Mouse (Mus musculus): ENCODE results near the gene Nup210l. TPM values are rescaled to one million over a fixed set of nuclear protein-coding genes. Genes with fewer than 3 reads are reported as not detected.
A peak's percentile ranks its signal among the peaks of the same experiment; 100 is the strongest.
"Not testable (repeated sequence)": the region's sequence is repeated elsewhere in the genome, so short reads cannot be mapped to it uniquely, and the experiment has no call there.

Gene Nup210l
- polyA plus RNA-seq, 1 experiment, result 0.47 TPM

GRCm38 (mm10) chr3:90242984-90243775 lies 139.2 kb downstream of the Nup210l start, which contains the start of gene Creb3l4:
Gene Creb3l4 (minus strand): TSS chr3:90243512.
- H3K27me3 ChIP-seq (ENCODE audit: control insufficient read depth, insufficient read depth, insufficient read length), result no peaks in the 10 kb centered on the region
- no peaks in the 10 kb centered on the region for H3K36me3 ChIP-seq (ENCODE audit: control insufficient read depth, insufficient read depth)
- peaks cover 2% of the 10 kb centered on the region for H3K79me2 ChIP-seq (ENCODE audit: control insufficient read depth, insufficient read depth)
- no peak within 1 kb of the TSS for H3K4me3 ChIP-seq (ENCODE audit: insufficient read depth, poor library complexity, severe bottlenecking)
- H3K79me3 ChIP-seq (ENCODE audit: low read depth), result no peaks in the 10 kb centered on the region
- TF ChIP-seq CTCF (IDR thresholded peaks at IDR 0.05; ENCODE audit: control insufficient read depth, insufficient read depth, insufficient read length) (no peak), MYOD1 (IDR thresholded peaks at IDR 0.05; ENCODE audit: control insufficient read depth, insufficient read length, low read depth) (no peak), USF1 (IDR thresholded peaks at IDR 0.05; ENCODE audit: low read depth) (no peak)
- H3ac ChIP-seq (ENCODE audit: control insufficient read depth, insufficient read length, low read depth), result no peak within 1 kb of the TSS

DNA sequence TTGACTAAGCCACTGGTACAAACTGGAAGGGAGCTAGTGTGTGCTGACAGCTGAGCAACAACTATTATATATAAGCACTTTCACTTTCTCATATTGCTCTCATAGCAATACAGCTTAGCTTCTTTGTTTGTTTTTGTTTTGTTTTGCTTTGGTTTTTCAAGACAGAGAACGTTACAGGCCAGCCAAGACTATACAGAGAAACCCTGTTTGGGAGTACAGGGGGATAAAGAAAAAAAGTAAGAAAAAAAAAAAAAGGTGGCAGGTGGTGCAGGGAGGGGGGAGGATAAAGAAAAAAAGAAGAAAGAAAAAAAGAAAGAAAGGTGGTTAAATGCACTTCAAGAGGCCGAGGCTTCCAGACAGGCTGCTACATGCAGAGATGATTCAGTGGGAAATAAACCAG lies 141.5 kb downstream of the Nup210l start:
- Histone ChIP-seq H3K4me3 (ENCODE audit: insufficient read depth, poor library complexity, severe bottlenecking) (no peak overlapping the region), H3K27me3 (ENCODE audit: control insufficient read depth, insufficient read depth, insufficient read length) (no peaks in the 10 kb centered on the region), H3K79me3 (ENCODE audit: low read depth) (no peaks in the 10 kb centered on the region), H3ac (ENCODE audit: control insufficient read depth, insufficient read length, low read depth) (no peak overlapping the region), H3K36me3 (ENCODE audit: control insufficient read depth, insufficient read depth) (peaks cover 4% of the 10 kb centered on the region), H3K79me2 (ENCODE audit: control insufficient read depth, insufficient read depth) (peaks cover 14% of the 10 kb centered on the region)
- no peak for TF ChIP-seq FOSL1 (IDR thresholded peaks at IDR 0.05; ENCODE audit: insufficient read depth, low read length, poor library complexity, severe bottlenecking)
- no peak for TF ChIP-seq MYOG (IDR thresholded peaks at IDR 0.05; ENCODE audit: control insufficient read depth, extremely low read depth, insufficient read length)

DNA sequence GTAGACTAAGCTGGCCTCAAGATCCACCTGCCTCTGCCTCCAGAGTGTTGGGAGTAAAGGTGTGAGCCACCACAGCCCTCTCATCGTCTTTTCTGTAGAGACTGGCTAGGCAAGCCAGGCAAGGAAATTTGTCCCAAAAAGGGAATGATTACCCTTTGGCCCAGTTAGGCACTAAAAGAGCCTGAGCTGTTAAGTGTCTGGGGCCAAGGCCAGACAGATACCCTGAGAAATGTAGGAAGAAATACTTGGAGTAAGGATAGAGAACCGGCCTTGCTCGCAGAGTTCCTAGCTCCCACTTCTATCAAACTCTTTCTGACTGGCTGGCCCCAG lies 143.7 kb downstream of the Nup210l start:
- no peaks in the 10 kb centered on the region for H3K79me3 ChIP-seq (ENCODE audit: low read depth)
- peaks cover 13% of the 10 kb centered on the region for H3K36me3 ChIP-seq (ENCODE audit: control insufficient read depth, insufficient read depth)
- TF ChIP-seq CTCF (IDR thresholded peaks at IDR 0.05; ENCODE audit: control insufficient read depth, insufficient read depth, insufficient read length) (no peak), CEBPB (IDR thresholded peaks at IDR 0.05; ENCODE audit: low read depth) (no peak), MYOD1 (IDR thresholded peaks at IDR 0.05; ENCODE audit: control insufficient read depth, insufficient read length, low read depth) (no peak), MYOG (IDR thresholded peaks at IDR 0.05; ENCODE audit: control insufficient read depth, extremely low read depth, insufficient read length) (no peak), MAX (IDR thresholded peaks at IDR 0.05) (no peak), USF1 (IDR thresholded peaks at IDR 0.05; ENCODE audit: low read depth) (no peak), FOSL1 (IDR thresholded peaks at IDR 0.05; ENCODE audit: insufficient read depth, low read length, poor library complexity, severe bottlenecking) (no peak)
- H3K27me3 ChIP-seq (ENCODE audit: control insufficient read depth, insufficient read depth, insufficient read length), result no peaks in the 10 kb centered on the region
- H3ac ChIP-seq (ENCODE audit: control insufficient read depth, insufficient read length, low read depth), result peak overlapping the region; percentile 57
- H3K79me2 ChIP-seq (ENCODE audit: control insufficient read depth, insufficient read depth), result peaks cover 14% of the 10 kb centered on the region
- peak overlapping the region; percentile 85 for H3K4me3 ChIP-seq (ENCODE audit: insufficient read depth, poor library complexity, severe bottlenecking)

DNA sequence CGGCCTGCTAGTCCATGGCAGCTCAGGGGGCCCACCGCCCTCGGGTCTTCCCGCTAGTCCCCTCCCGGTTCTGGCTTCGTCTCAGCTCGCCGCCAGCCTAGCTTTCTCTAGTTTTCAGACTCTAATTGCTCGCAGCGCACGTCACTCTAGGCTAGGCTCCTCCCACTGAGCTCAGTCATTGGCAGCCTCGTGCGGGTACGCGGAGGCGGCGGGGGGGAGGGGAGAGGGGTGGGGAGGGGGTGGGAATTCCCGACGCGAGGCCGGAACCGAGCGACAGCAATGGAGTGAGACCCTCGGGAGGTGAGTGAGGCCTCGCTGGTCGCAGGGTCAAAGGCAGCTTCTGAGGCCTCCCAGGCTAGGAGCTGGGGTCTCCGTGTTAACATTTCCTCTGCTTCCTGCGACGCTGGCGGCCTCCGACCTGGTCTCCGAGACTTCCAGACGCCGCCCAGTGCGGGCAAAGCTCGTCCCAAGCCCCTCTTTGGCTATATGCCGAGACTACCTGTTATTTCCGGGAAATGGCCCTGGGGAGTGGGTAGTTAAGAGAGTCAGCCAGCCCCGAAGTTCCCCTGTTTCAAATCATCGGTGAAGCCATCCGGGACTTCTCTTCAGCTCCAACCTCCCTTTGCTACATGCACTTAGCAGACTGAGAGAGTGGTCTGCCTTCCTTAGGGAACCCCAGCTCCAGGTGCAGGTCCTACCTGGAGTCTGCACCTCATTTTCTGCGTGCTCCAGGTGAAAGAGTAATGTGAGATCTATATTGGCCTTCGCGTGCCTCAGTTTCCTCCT lies 144.2 kb downstream of the Nup210l start, which contains the start of gene Slc39a1:
TSS of gene Slc39a1 (plus strand) at position 213 of the 786 bp plus-strand sequence.
- Histone ChIP-seq H3K79me2 (ENCODE audit: control insufficient read depth, insufficient read depth) (peaks cover 14% of the 10 kb centered on the region), H3K36me3 (ENCODE audit: control insufficient read depth, insufficient read depth) (peaks cover 13% of the 10 kb centered on the region), H3ac (ENCODE audit: control insufficient read depth, insufficient read length, low read depth) (peak within 1 kb of the TSS; percentile 87), H3K4me3 (ENCODE audit: insufficient read depth, poor library complexity, severe bottlenecking) (peak within 1 kb of the TSS; percentile 85), H3K27me3 (ENCODE audit: control insufficient read depth, insufficient read depth, insufficient read length) (no peaks in the 10 kb centered on the region), H3K79me3 (ENCODE audit: low read depth) (no peaks in the 10 kb centered on the region)
- TF ChIP-seq MAX (IDR thresholded peaks at IDR 0.05) (peak; percentile 46), CEBPB (IDR thresholded peaks at IDR 0.05; ENCODE audit: low read depth) (no peak), USF1 (IDR thresholded peaks at IDR 0.05; ENCODE audit: low read depth) (no peak), CTCF (IDR thresholded peaks at IDR 0.05; ENCODE audit: control insufficient read depth, insufficient read depth, insufficient read length) (no peak), MYOD1 (IDR thresholded peaks at IDR 0.05; ENCODE audit: control insufficient read depth, insufficient read length, low read depth) (no peak)

- Histone ChIP-seq H3K79me3 (ENCODE audit: low read depth) (no peaks in the 10 kb centered on the region), H3K36me3 (ENCODE audit: control insufficient read depth, insufficient read depth) (peaks cover 13% of the 10 kb centered on the region), H3K79me2 (ENCODE audit: control insufficient read depth, insufficient read depth) (peaks cover 14% of the 10 kb centered on the region), H3ac (ENCODE audit: control insufficient read depth, insufficient read length, low read depth) (peak overlapping the region; percentile 87), H3K27me3 (ENCODE audit: control insufficient read depth, insufficient read depth, insufficient read length) (no peaks in the 10 kb centered on the region), H3K4me3 (ENCODE audit: insufficient read depth, poor library complexity, severe bottlenecking) (peak overlapping the region; percentile 85)
- TF ChIP-seq CTCF (IDR thresholded peaks at IDR 0.05; ENCODE audit: control insufficient read depth, insufficient read depth, insufficient read length) (no peak), MYOG (IDR thresholded peaks at IDR 0.05; ENCODE audit: control insufficient read depth, extremely low read depth, insufficient read length) (no peak), FOSL1 (IDR thresholded peaks at IDR 0.05; ENCODE audit: insufficient read depth, low read length, poor library complexity, severe bottlenecking) (no peak)
Observed at GRCm38 (mm10) chr3:90248746-90249100, 144.8 kb downstream of the Nup210l start.

GRCm38 (mm10) chr3:90250791-90251190 lies 146.9 kb downstream of the Nup210l start:
- H3ac ChIP-seq (ENCODE audit: control insufficient read depth, insufficient read length, low read depth), result no peak overlapping the region
- peaks cover 13% of the 10 kb centered on the region for H3K36me3 ChIP-seq (ENCODE audit: control insufficient read depth, insufficient read depth)
- peaks cover 30% of the 10 kb centered on the region for H3K79me2 ChIP-seq (ENCODE audit: control insufficient read depth, insufficient read depth)
- H3K27me3 ChIP-seq (ENCODE audit: control insufficient read depth, insufficient read depth, insufficient read length), result no peaks in the 10 kb centered on the region
- TF ChIP-seq CEBPB (IDR thresholded peaks at IDR 0.05; ENCODE audit: low read depth), result no peak
- no peak for TF ChIP-seq CTCF (IDR thresholded peaks at IDR 0.05; ENCODE audit: control insufficient read depth, insufficient read depth, insufficient read length)
- TF ChIP-seq MYOG (IDR thresholded peaks at IDR 0.05; ENCODE audit: control insufficient read depth, extremely low read depth, insufficient read length), result no peak
- no peak for TF ChIP-seq MYOD1 (IDR thresholded peaks at IDR 0.05; ENCODE audit: control insufficient read depth, insufficient read length, low read depth)
- no peak for TF ChIP-seq MAX (IDR thresholded peaks at IDR 0.05)
- no peak for TF ChIP-seq USF1 (IDR thresholded peaks at IDR 0.05; ENCODE audit: low read depth)
- no peak for TF ChIP-seq FOSL1 (IDR thresholded peaks at IDR 0.05; ENCODE audit: insufficient read depth, low read length, poor library complexity, severe bottlenecking)
- H3K79me3 ChIP-seq (ENCODE audit: low read depth), result peaks cover 15% of the 10 kb centered on the region
- H3K4me3 ChIP-seq (ENCODE audit: insufficient read depth, poor library complexity, severe bottlenecking), result no peak overlapping the region

- H3K79me3 ChIP-seq (ENCODE audit: low read depth), result peaks cover 24% of the 10 kb centered on the region
- H3ac ChIP-seq (ENCODE audit: control insufficient read depth, insufficient read length, low read depth); H3K4me3 ChIP-seq (ENCODE audit: insufficient read depth, poor library complexity, severe bottlenecking); H3K27me3 ChIP-seq (ENCODE audit: control insufficient read depth, insufficient read depth, insufficient read length): not testable (repeated sequence)
- peaks cover 22% of the 10 kb centered on the region for H3K36me3 ChIP-seq (ENCODE audit: control insufficient read depth, insufficient read depth)
- H3K79me2 ChIP-seq (ENCODE audit: control insufficient read depth, insufficient read depth), result peaks cover 40% of the 10 kb centered on the region
Observed at GRCm38 (mm10) chr3:90251731-90252226, 147.8 kb downstream of the Nup210l start.

- H3K4me3 ChIP-seq (ENCODE audit: insufficient read depth, poor library complexity, severe bottlenecking); H3K27me3 ChIP-seq (ENCODE audit: control insufficient read depth, insufficient read depth, insufficient read length); H3ac ChIP-seq (ENCODE audit: control insufficient read depth, insufficient read length, low read depth): not testable (repeated sequence)
- Histone ChIP-seq H3K79me3 (ENCODE audit: low read depth) (peaks cover 30% of the 10 kb centered on the region), H3K79me2 (ENCODE audit: control insufficient read depth, insufficient read depth) (peaks cover 49% of the 10 kb centered on the region), H3K36me3 (ENCODE audit: control insufficient read depth, insufficient read depth) (peaks cover 27% of the 10 kb centered on the region)
Observed at GRCm38 (mm10) chr3:90252659-90253058, 148.7 kb downstream of the Nup210l start.

Data from C2C12 (cell line).